Mouse (Mus musculus) G1E (cell line): Measurements from ENCODE around the gene Actr1a.

ENCODE experiments used
- CTCF ChIP-seq: IDR thresholded peaks from 2 replicates; pipeline ENCODE4 v1.5.1; 2012; ENCODE audit warnings: low read depth, low read length, inconsistent platforms, mixed read lengths
- POLR2AphosphoS5 ChIP-seq: IDR thresholded peaks from 2 replicates; pipeline ENCODE4 v1.6.1; 2012; ENCODE audit warnings: low read depth, low read length, inconsistent platforms; ENCODE audit not compliant: insufficient replicate concordance

DNA sequence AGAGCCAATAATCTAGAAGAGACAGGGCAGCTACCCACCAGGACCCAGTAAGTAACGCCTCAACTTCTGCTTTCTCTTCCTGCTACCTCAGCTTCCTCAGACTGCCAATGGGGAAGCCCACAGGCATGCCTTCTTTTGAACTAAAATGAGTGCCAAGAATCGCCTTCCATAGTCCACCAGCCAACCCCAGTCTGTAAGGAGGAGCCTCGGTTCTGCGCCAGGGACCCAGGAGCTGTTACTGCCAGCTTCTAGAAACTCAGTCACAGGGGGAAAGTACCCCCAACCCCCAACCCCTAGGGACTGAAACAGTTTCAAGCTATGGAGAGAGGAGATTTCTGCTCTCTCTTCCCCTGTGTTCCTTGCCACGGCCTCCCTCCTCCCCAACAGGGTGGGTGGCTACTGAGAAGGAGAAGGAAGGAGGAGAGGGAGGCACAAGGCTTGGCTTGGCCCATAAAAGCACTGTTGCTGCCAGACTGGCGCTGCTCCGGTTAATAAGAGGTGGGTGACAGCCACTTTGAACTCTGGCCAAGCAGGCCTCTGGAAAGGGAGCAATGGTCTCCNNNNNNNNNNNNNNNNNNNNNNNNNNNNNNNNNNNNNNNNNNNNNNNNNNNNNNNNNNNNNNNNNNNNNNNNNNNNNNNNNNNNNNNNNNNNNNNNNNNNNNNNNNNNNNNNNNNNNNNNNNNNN is 56.1 kb downstream of the Actr1a start:
- TF ChIP-seq CTCF, result no peak
- TF ChIP-seq POLR2AphosphoS5, result no peak
